Mouse (Mus musculus) lung, postnatal 0 days (tissue): Measurements from ENCODE around the gene Hectd4.

Experiments used
- CTCF ChIP-seq: IDR thresholded peaks from 2 replicates; pipeline ENCODE4 v1.5.1; 2016; ENCODE audit warnings: antibody characterized with exemption, mild to moderate bottlenecking
- EP300 ChIP-seq: IDR thresholded peaks from 2 replicates; pipeline ENCODE4 v1.6.1; 2016; ENCODE audit warnings: antibody characterized with exemption, mild to moderate bottlenecking, control low read depth

GRCm38 (mm10) chr5:121251813-121252212, 31.8 kb downstream of the Hectd4 start:
- no peak for TF ChIP-seq CTCF
- no peak for TF ChIP-seq EP300
